Mouse (Mus musculus) CH12F3 (cell line): ENCODE measurements around the gene Fads6.

Experiments
- in situ Hi-C: fragments of 300-500 bp; cut with MboI; formaldehyde crosslinking; loops from 2 replicates; pipeline ENCODE4 v1.14.3; 2020; ENCODE audit warnings: low sequenced_read_pairs

Gene Fads6

GRCm38 (mm10) chr11:115231168-115231915 is 66.1 kb downstream of the Fads6 start:
- in situ Hi-C loops, result no loop called here
